Mouse (Mus musculus) hindbrain, embryonic 14.5 days (tissue): ENCODE results near the gene 4930518I15Rik. TPM values are rescaled to one million over a fixed set of nuclear protein-coding genes. Genes with fewer than 3 reads are reported as not detected.
A peak's percentile ranks its signal among the peaks of the same experiment; 100 is the strongest.
"Not testable (repeated sequence)": the region's sequence is repeated elsewhere in the genome, so short reads cannot be mapped to it uniquely, and the experiment has no call there.

Experiments used
- ATAC-seq: fragments of 200-750 bp; cut with Nextera tagmentation; 2 replicates; pipeline ENCODE4 v1.8.0; 2017; ENCODE audit warnings: moderate number of reproducible peaks, mild to moderate bottlenecking, moderate TSS enrichment, moderate library complexity; ENCODE audit not compliant: low FRiP score
- DNase-seq: peaks from one replicate; pipeline ENCODE4 v3.0.0-alpha.2; 2015; ENCODE audit warnings: low spot score
- H3K27ac ChIP-seq: fragments of 300-500 bp; sonication (generic); 2 replicates; pipeline ENCODE4 v1.5.1; 2014; ENCODE audit warnings: mild to moderate bottlenecking, moderate library complexity
- H3K27me3 ChIP-seq: fragments of 300-500 bp; sonication (generic); 2 replicates; pipeline ENCODE4 v1.6.1; 2014; ENCODE audit warnings: mild to moderate bottlenecking, low read length, mixed read lengths; ENCODE audit not compliant: control insufficient read depth, insufficient read depth
- H3K36me3 ChIP-seq: fragments of 300-500 bp; sonication (generic); replicated peaks from 2 replicates; pipeline ENCODE4 v1.6.1; 2014; ENCODE audit not compliant: control insufficient read depth, insufficient read depth
- H3K4me1 ChIP-seq: fragments of 300-500 bp; sonication (generic); replicated peaks from 2 replicates; pipeline ENCODE4 v1.6.1; 2014; ENCODE audit warnings: antibody characterized with exemption, low read length, mixed read lengths; ENCODE audit not compliant: control insufficient read depth, insufficient read depth
- H3K4me2 ChIP-seq: fragments of 300-500 bp; sonication (generic); replicated peaks from 2 replicates; pipeline ENCODE4 v1.6.1; 2014; ENCODE audit warnings: mild to moderate bottlenecking, moderate library complexity
- H3K4me3 ChIP-seq: fragments of 300-500 bp; sonication (generic); replicated peaks from 2 replicates; pipeline ENCODE4 v1.5.1; 2014; ENCODE audit warnings: mild to moderate bottlenecking, low read length
- H3K9ac ChIP-seq: fragments of 300-500 bp; sonication (generic); 2 replicates; pipeline ENCODE4 v1.6.1; 2014
- H3K9me3 ChIP-seq: fragments of 300-500 bp; sonication (generic); 2 replicates; pipeline ENCODE4 v1.6.1; 2016; ENCODE audit warnings: low read length; ENCODE audit not compliant: control insufficient read depth
- WGBS: fragments of 180-500 bp; shearing (Covaris S2); extraction: QIAGEN DNeasy Blood & Tissue Kit; methylation state at CpG from one replicate; pipeline ENCODE4 v1.1.7; 2014; 5-methylcytosine and 5-hydroxymethylcytosine counted together
- polyA plus RNA-seq: library from polyadenylated mRNA; unstranded; fragments of >200 nt; fragmentation: Nextera tagmentation; extraction: Ambion mirVana; gene quantifications from 2 replicates; pipeline ENCODE4 v1.2.1, GENCODE M21; 2014

Gene 4930518I15Rik
- polyA plus RNA-seq, 1 experiment from 2014 or later: 5.4 TPM

GRCm38 (mm10) chr2:156853999-156854771, 3.6 kb downstream of the 4930518I15Rik start:
- H3K27ac ChIP-seq, H3K4me1 ChIP-seq, H3K27me3 ChIP-seq, H3K4me3 ChIP-seq, H3K9ac ChIP-seq, H3K4me2 ChIP-seq, H3K9me3 ChIP-seq: not testable (repeated sequence)
- peak; percentile 60 for DNase-seq
- H3K36me3 ChIP-seq: peaks cover 37% of the 10 kb centered on the region
- peak; percentile 46; the same call in 1 of the 2 replicates for ATAC-seq
- 50% methylated on average over 13 of the region's 13 CpGs for WGBS

GRCm38 (mm10) chr2:156853584-156853983, 4.2 kb downstream of the 4930518I15Rik start:
- DNase-seq, H3K9ac ChIP-seq, H3K4me1 ChIP-seq, H3K4me3 ChIP-seq, H3K27me3 ChIP-seq, H3K4me2 ChIP-seq, H3K27ac ChIP-seq, H3K9me3 ChIP-seq: not testable (repeated sequence)
- H3K36me3 ChIP-seq: peaks cover 37% of the 10 kb centered on the region
- 71% methylated on average over 8 of the region's 13 CpGs for WGBS
- peak; percentile 53; the same call in 1 of the 2 replicates for ATAC-seq

- Histone ChIP-seq H3K9ac (no peak overlapping the region), H3K4me3 (no peak overlapping the region), H3K9me3 (no peaks in the 10 kb centered on the region), H3K4me1 (0 out of 2 replicates have a peak, but pooled peaks cover 5% of the 10 kb centered on the region), H3K4me2 (no peak overlapping the region), H3K27ac (no peak overlapping the region), H3K36me3 (peaks cover 28% of the 10 kb centered on the region; the same call in 1 of the 2 replicates), H3K27me3 (no peaks in the 10 kb centered on the region)
- ATAC-seq (no peak), DNase-seq (no peak)
- 90% methylated on average over 5 of the region's 5 CpGs for WGBS
These were observed 7.2 kb downstream of the 4930518I15Rik start for GRCm38 (mm10) chr2:156850505-156850904.

GRCm38 (mm10) chr2:156848526-156849182, 9.1 kb downstream of the 4930518I15Rik start:
- H3K9me3 ChIP-seq: no peaks in the 10 kb centered on the region
- H3K4me2 ChIP-seq: no peak overlapping the region
- no peak for ATAC-seq
- H3K9ac ChIP-seq: no peak overlapping the region
- no peak overlapping the region for H3K27ac ChIP-seq
- no peaks in the 10 kb centered on the region for H3K27me3 ChIP-seq
- 0 out of 2 replicates have a peak, but pooled peaks cover 12% of the 10 kb centered on the region for H3K4me1 ChIP-seq
- H3K36me3 ChIP-seq: peaks cover 28% of the 10 kb centered on the region; the same call in 1 of the 2 replicates
- WGBS: 95% methylated on average over 6 of the region's 6 CpGs
- DNase-seq: no peak
- no peak overlapping the region for H3K4me3 ChIP-seq

- Histone ChIP-seq H3K4me2 (no peak overlapping the region), H3K4me1 (0 out of 2 replicates have a peak, but pooled peaks cover 13% of the 10 kb centered on the region), H3K9me3 (no peaks in the 10 kb centered on the region), H3K27ac (no peak overlapping the region), H3K36me3 (peaks cover 25% of the 10 kb centered on the region; the same call in 1 of the 2 replicates), H3K27me3 (no peaks in the 10 kb centered on the region), H3K9ac (no peak overlapping the region), H3K4me3 (no peak overlapping the region)
- DNase-seq (no peak), ATAC-seq (no peak)
- WGBS: 57% methylated on average over 6 of the region's 6 CpGs
These were observed 10.1 kb downstream of the 4930518I15Rik start for GRCm38 (mm10) chr2:156847653-156848052.

GRCm38 (mm10) chr2:156844715-156845114, 13.0 kb downstream of the 4930518I15Rik start:
- no peak overlapping the region for H3K27ac ChIP-seq
- no peak for DNase-seq

GRCm38 (mm10) chr2:156843331-156843730, 14.4 kb downstream of the 4930518I15Rik start:
- Histone ChIP-seq H3K9me3 (no peaks in the 10 kb centered on the region), H3K4me3 (no peak overlapping the region), H3K36me3 (no peaks in the 10 kb centered on the region; the same call in 1 of the 2 replicates), H3K27ac (no peak overlapping the region), H3K4me2 (0 out of 2 replicates have a peak overlapping the region, but pooled peaks have one; percentile 95), H3K4me1 (peaks cover 27% of the 10 kb centered on the region; the same call in 1 of the 2 replicates), H3K27me3 (peaks cover 19% of the 10 kb centered on the region), H3K9ac (no peak overlapping the region)
- no peak for ATAC-seq
- 79% methylated on average over 10 of the region's 10 CpGs for whole genome bisulfite sequencing
- DNase-seq: no peak

More at GRCm38 (mm10) chr2:156844715-156845114, 13.0 kb downstream of the 4930518I15Rik start:
- no peaks in the 10 kb centered on the region for H3K9me3 ChIP-seq
- peaks cover 26% of the 10 kb centered on the region; the same call in 1 of the 2 replicates for H3K4me1 ChIP-seq
- H3K27me3 ChIP-seq: peaks cover 14% of the 10 kb centered on the region
- no peak for ATAC-seq
- no peak overlapping the region for H3K4me2 ChIP-seq
- WGBS: 34% methylated on average over 10 of the region's 10 CpGs
- peaks cover 7% of the 10 kb centered on the region; the same call in 1 of the 2 replicates for H3K36me3 ChIP-seq
- H3K9ac ChIP-seq: no peak overlapping the region
- H3K4me3 ChIP-seq: no peak overlapping the region

- ATAC-seq: no peak
- H3K9me3 ChIP-seq: no peaks in the 10 kb centered on the region
- DNase-seq: no peak
- 15% methylated on average over 11 of the region's 11 CpGs for WGBS
- no peak overlapping the region for H3K9ac ChIP-seq
- H3K4me2 ChIP-seq: peak overlapping the region; percentile 95
- H3K27ac ChIP-seq: 0 out of 2 replicates have a peak overlapping the region, but pooled peaks have one; percentile 49
- H3K27me3 ChIP-seq: peaks cover 19% of the 10 kb centered on the region
- no peaks in the 10 kb centered on the region; the same call in 1 of the 2 replicates for H3K36me3 ChIP-seq
- no peak overlapping the region; the same call in 1 of the 2 replicates for H3K4me3 ChIP-seq
- H3K4me1 ChIP-seq: peaks cover 27% of the 10 kb centered on the region; the same call in 1 of the 2 replicates
These were observed 15.0 kb downstream of the 4930518I15Rik start for GRCm38 (mm10) chr2:156842711-156843110.
